Mouse (Mus musculus): ENCODE measurements around the gene Abi1.
"Not testable (repeated sequence)": the region's sequence is repeated elsewhere in the genome, so short reads cannot be mapped to it uniquely, and the experiment has no call there.

Abi1 gene

DNA sequence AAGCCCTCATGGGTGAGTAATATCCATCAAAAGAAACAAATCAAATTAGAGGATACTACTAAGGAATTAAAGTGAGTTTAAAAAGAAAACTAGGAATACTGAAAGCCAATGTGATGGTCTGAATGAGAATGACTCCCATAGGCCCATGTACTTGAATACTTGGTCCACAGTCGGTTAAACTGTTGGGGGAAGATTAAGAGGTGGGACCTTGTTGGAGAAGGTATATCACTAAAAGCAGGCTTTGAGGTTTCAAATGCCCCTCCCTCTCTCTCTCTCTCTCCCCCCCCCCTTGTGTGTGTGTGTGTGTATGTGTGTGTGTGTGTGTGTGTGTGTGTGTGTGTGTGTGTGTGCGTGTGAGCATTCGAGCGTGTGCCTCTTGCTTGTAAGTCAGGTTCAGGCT, 9.4 kb downstream of the Abi1 start:
- no peak for DNase-seq (ENCODE audit: low spot score in 2 of 2)

GRCm38 (mm10) chr2:23028826-23029225, 11.2 kb downstream of the Abi1 start:
- DNase-seq (ENCODE audit: low spot score in 2 of 2): no peak

GRCm38 (mm10) chr2:23026379-23026778, 13.7 kb downstream of the Abi1 start:
- DNase-seq (ENCODE audit: low spot score in 2 of 2): no peak

GRCm38 (mm10) chr2:23023714-23024282, 16.2 kb downstream of the Abi1 start:
- DNase-seq (ENCODE audit: low spot score in 2 of 2): no peak

DNA sequence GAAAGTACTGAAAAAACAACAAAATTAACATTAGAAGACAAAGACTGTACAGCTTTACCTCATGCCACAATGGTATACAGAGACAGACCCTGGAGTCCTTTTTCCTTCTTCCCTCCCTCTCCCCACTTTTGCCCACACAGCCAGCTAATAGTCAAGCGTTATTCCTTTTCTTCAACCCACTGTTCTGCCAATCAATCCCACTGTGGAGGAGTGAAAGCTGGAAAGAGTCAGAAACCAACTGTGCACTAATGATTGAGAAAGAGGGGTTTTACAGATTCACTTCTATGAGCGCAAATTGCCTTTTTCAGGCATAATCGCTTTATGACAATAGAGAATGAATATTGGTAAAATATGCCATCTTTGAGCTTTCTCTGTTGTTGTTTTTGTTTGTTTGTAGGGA, 17.0 kb downstream of the Abi1 start:
- no peak for DNase-seq (ENCODE audit: low spot score in 2 of 2)

GRCm38 (mm10) chr2:23021721-23022120, 18.3 kb downstream of the Abi1 start:
- DNase-seq (ENCODE audit: low spot score in 2 of 2): peak in 1 of 2 experiments; percentile 34

GRCm38 (mm10) chr2:23021320-23021719, 18.7 kb downstream of the Abi1 start:
- DNase-seq (ENCODE audit: low spot score in 2 of 2): no peak

- DNase-seq (ENCODE audit: low spot score in 2 of 2): no peak
Observed at GRCm38 (mm10) chr2:23019170-23019569, 20.9 kb downstream of the Abi1 start.

- DNase-seq (ENCODE audit: low spot score in 2 of 2): no peak
Observed at GRCm38 (mm10) chr2:23016121-23016520, 23.9 kb downstream of the Abi1 start.

GRCm38 (mm10) chr2:23015335-23015734, 24.7 kb downstream of the Abi1 start:
- no peak for DNase-seq (ENCODE audit: low spot score in 2 of 2)

DNA sequence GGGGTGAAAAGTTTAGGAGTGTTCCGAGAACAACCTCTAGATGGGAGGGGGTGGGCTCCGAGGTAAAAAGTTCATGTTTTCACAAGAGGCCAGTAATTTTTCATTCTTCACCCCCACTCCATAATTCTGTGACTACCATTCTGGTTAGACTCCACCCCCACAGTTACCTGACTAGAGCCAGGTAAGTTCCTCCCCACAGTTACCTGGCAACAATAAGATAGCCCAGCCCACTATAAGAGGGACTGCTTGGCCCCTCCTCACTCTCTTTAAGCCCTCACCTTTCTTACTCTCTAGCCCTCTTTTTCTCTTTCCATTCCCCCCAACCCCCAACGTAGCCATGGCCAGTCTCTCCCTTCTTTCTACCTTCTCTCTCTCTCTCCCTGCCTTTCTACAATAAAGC, 25.1 kb downstream of the Abi1 start:
- not testable (repeated sequence) for DNase-seq (ENCODE audit: low spot score in 2 of 2)

- DNase-seq (ENCODE audit: low spot score in 2 of 2): no peak
Observed at GRCm38 (mm10) chr2:23008256-23008655, 31.8 kb downstream of the Abi1 start.

DNA sequence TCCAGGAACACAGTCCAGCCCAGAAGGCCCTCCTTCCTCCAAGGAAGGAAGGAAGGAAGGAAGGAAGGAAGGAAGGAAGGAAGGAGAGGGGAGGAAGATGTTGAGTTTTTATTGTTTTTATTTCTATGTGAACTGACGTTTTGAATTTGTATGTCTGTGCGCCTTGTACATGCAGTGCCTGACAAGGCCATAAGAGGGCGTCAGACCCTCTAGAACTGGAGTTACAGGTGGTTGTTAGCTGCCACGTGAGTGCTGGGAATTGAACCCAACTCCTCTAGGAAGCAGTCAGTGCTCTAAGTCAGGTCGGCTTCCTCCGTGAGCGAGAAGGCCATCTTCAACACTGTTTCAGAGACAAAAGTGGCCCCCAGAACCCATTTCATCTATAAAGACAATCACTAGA, 32.5 kb downstream of the Abi1 start:
- DNase-seq (ENCODE audit: low spot score in 2 of 2): no peak

- no peak for DNase-seq (ENCODE audit: low spot score in 2 of 2)
Observed at GRCm38 (mm10) chr2:23007149-23007548, 32.9 kb downstream of the Abi1 start.

- DNase-seq (ENCODE audit: low spot score in 2 of 2): no peak
Observed at GRCm38 (mm10) chr2:23006219-23006618, 33.8 kb downstream of the Abi1 start.

- no peak for DNase-seq (ENCODE audit: low spot score in 2 of 2)
Observed at GRCm38 (mm10) chr2:23002637-23003036, 37.4 kb downstream of the Abi1 start.

- no peak for DNase-seq (ENCODE audit: low spot score in 2 of 2)
Observed at GRCm38 (mm10) chr2:22999620-23000019, 40.4 kb downstream of the Abi1 start.

DNA sequence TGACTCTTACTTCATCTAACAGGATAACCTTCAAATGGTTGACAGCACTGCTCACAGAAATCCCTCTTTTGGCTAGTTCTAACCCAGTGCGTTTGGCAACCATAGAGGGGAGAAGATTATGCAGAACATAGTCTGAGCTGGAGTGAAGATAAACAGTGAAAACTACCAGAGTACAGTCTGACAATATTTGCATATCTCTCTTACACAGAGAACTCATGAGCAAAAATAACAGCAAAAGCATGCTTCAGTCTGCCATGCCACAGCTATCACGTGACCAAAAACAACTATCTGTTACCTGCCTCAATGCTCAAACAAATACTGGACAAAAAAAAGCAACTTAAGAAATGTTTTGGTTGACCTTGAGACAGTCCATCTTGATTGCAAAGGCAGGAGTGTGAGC, 41.2 kb downstream of the Abi1 start:
- no peak for DNase-seq (ENCODE audit: low spot score in 2 of 2)

DNA sequence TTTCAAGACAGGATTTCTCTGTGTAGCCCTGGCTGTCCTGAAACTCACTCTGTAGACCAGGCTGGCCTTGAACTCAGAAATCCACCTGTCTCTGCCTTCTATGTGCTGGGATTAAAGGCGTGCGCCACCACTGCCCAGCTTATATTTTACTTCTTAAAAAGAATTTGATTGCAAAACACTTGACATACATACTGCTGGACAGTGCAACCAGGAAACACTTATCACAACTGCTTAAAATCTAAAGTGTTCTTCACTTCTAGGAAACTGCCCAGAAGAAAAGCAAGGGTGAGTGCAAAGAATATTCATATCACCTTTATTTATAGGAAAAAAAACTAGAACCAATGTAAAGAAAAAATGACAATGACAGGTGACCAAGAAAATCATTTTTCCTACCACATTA, 42.0 kb downstream of the Abi1 start:
- no peak for DNase-seq (ENCODE audit: low spot score in 2 of 2)

- no peak for DNase-seq (ENCODE audit: low spot score in 2 of 2)
Observed at GRCm38 (mm10) chr2:22996071-22996470, 44.0 kb downstream of the Abi1 start.

- peak in 1 of 2 experiments; percentile 34 for DNase-seq (ENCODE audit: low spot score in 2 of 2)
Observed at GRCm38 (mm10) chr2:22985973-22986657, 53.9 kb downstream of the Abi1 start.

- DNase-seq (ENCODE audit: low spot score in 2 of 2): no peak
Observed at GRCm38 (mm10) chr2:22977387-22977973, 62.6 kb downstream of the Abi1 start.

- no peak for DNase-seq (ENCODE audit: low spot score in 2 of 2)
Observed at GRCm38 (mm10) chr2:22962970-22963369, 77.1 kb downstream of the Abi1 start.

Measured in spleen, postnatal 10 days (tissue).